Mouse (Mus musculus) brain, adult 10 weeks (tissue): Measurements from ENCODE around the gene Shisa4. TPM values are rescaled to one million over a fixed set of nuclear protein-coding genes. Genes with fewer than 3 reads are reported as not detected.

Experiments
- polyA plus RNA-seq: library from polyadenylated mRNA; stranded (reverse); fragments of 350-450 nt; fragmentation: Illumina TruSeq; extraction: RNeasy Lipid Tissue Mini Kit (QIAGEN cat#74804); gene quantifications from one replicate; pipeline ENCODE4 v1.2.3, GENCODE M21; 2015; ENCODE audit warnings: low read depth, low replicate concordance

Gene Shisa4
- polyA plus RNA-seq: 174 TPM

DNA sequence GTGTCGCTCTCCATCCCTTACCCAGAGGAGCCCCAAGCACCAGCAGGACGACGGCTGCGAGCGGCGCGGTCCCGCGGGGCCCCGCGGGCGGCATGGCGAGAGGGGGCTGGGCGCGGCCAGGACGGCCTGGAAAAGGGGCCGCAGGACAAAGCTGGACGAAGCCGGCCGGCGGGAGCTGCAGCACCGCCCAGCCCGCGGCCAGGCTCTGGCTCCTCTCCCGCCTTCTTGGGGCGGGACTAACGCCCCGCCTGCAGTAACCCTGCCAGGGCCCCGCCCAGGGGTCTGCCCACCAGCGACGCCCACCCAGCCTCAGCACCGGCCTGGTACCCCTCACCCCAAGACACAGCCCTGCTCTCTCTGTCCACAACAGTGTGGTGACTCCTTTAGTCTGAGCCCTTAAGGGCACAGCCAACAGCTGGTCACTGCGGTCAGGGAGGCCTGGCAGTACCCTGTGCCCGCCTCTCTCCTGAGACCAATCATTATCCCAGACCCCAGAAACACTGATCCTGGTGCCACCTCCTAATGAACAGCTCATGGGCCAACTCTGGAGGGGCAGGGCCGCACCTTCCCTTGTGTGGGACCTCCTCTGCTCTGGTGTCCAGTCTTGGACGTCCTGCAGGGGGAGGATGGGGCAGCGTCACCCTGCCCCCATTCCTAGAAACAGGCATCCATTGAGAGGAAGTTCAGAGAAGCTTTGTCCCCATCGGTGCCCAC lies at the start of gene Shisa4:
TSS of gene Shisa4 (minus strand) at position 370 of the 714 bp plus-strand sequence.

DNA sequence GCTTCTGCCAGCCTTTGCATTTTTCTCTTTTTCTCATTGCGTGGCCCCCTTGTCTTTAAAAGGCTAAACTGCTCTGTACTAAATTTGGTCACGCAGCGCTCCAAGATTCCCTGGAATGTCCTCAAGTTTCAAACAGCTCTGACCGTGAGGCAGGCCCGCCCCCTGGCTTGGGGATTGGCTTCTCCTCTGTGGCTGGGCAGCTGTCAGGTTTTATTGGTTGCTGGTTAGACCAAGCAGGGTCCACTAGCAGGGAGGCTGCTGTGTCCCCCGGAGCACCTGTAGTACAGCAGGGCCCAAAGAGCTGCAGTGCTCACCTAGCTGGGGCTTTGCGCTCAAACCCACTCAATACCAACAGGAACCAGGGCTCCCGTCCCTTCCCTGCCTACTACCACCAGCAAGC lies 50.5 kb downstream of the Shisa4 start, which contains the start of gene Lmod1:
TSS of gene Lmod1 (plus strand) at position 237 of the 400 bp plus-strand sequence.

Other genes with a start within 250 kb of the Shisa4 start
- gene Ptpn7, start 242.5 kb downstream of the Shisa4 start, polyA plus RNA-seq: 1.2 TPM
- gene Arl8a, start 228.4 kb downstream of the Shisa4 start, polyA plus RNA-seq: 205 TPM
- gene Gpr37l1, start 207.6 kb downstream of the Shisa4 start, polyA plus RNA-seq: 220 TPM
- not detected for gene Elf3, start 116.7 kb downstream of the Shisa4 start, polyA plus RNA-seq
- gene Rnpep, start 91.2 kb downstream of the Shisa4 start, polyA plus RNA-seq: 46.0 TPM
- gene Timm17a, start 61.5 kb downstream of the Shisa4 start, polyA plus RNA-seq: 167 TPM
- 1.1 TPM for gene Lmod1, start 50.4 kb downstream of the Shisa4 start, polyA plus RNA-seq
- 96.3 TPM for gene Ipo9, start 55.3 kb upstream of the Shisa4 start, polyA plus RNA-seq
- 32.9 TPM for gene Nav1, start 232.1 kb upstream of the Shisa4 start, polyA plus RNA-seq